Mouse (Mus musculus) testis, adult 2 months (tissue): ENCODE data around the gene Zdhhc25.

ENCODE experiments used
- CTCF ChIP-seq: fragments of 200-500 bp; IDR thresholded peaks from 2 replicates; pipeline ENCODE4 v1.5.1; 2012; ENCODE audit warnings: low read depth, mild to moderate bottlenecking, inconsistent platforms, low read length, moderate library complexity; ENCODE audit not compliant: control insufficient read depth, insufficient read depth, insufficient replicate concordance
- POLR2A ChIP-seq: fragments of 200-500 bp; IDR thresholded peaks from 2 replicates; pipeline ENCODE4 v1.6.1; 2012; ENCODE audit warnings: low read depth, mild to moderate bottlenecking, inconsistent platforms, low read length, moderate library complexity; ENCODE audit not compliant: control insufficient read depth

DNA sequence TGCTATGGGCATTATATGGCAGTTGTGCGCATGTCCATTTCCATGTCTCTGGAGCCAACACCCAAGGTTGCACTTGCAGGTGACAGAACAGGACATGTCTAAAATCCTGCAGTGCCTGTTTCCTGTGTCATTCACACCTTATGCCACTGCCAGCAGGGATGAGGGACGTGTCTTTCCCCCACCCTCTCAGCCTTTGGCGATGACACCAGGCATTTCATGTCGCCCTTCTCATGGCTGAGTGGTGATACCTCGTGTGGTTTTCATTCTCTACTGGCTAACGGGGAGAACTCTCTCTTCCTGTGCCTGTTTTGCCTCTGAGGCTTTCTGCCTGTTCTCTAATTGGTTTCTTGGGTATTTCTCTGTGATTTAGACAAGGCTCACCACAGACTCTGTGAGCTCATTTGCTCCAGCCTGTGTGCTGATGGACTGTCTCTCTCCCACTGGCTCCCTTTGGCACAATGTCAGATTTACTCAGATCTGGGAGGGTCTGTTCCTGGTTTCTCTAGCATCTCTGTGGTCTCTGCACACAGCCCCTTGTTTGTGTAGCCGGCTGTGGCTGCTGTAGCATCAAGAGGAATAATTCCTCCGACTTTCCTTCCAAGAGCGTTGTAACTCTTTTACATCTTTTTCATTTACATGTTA, 3.1 kb downstream of the Zdhhc25 start:
- TF ChIP-seq POLR2A (no peak), CTCF (no peak)
